Mouse (Mus musculus): ENCODE measurements around the gene Cacna2d2.

Cacna2d2 gene

DNA sequence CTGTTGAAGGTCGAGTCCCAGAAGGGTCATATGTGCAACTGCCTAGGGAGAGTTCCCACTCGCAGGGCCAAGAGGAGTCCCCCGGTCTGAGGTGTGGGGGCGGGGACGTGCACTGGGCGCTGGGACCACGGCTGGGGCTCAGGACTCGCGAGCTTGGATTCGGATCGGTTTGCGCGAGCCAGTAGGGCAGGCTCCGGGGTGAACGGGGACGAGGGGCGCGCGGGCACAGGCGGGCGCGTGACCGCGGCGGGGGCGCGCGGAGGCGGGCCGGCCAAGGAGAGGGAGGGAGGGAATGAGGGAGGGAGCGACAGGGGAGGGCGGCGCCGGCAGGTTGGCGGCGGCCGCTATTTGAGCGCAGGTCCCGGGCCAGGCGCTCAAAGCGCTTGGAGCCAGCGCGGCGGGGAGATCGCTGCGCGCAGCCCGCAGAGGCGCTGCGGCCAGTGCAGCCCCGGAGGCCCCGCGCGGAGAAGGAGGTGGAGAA lies at the start of gene Cacna2d2:
TSS of gene Cacna2d2 (plus strand) at position 122 of the 481 bp plus-strand sequence.
- peak; percentile 14 for DNase-seq (ENCODE audit: low spot score)

DNA sequence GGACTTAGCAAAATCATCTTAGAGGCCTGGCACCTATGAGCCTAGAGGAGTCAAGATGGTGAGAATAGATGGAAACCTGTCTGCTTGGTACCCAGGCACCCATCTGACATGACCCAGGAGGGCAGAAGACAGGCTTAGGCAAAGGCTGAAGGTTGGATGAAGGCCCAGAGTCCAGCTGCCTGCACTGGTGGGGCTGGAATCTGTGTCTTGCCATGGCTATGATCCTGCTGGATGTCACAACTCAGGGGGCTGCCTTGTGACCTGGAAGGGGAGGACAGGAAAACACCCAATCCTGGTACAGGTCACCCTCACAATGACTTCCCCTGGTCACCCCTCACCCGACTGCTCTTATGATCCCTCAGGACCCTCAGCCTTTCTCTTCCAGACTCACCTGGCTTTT lies 44.6 kb upstream of the Cacna2d2 start:
- DNase-seq (ENCODE audit: low spot score), result no peak

DNA sequence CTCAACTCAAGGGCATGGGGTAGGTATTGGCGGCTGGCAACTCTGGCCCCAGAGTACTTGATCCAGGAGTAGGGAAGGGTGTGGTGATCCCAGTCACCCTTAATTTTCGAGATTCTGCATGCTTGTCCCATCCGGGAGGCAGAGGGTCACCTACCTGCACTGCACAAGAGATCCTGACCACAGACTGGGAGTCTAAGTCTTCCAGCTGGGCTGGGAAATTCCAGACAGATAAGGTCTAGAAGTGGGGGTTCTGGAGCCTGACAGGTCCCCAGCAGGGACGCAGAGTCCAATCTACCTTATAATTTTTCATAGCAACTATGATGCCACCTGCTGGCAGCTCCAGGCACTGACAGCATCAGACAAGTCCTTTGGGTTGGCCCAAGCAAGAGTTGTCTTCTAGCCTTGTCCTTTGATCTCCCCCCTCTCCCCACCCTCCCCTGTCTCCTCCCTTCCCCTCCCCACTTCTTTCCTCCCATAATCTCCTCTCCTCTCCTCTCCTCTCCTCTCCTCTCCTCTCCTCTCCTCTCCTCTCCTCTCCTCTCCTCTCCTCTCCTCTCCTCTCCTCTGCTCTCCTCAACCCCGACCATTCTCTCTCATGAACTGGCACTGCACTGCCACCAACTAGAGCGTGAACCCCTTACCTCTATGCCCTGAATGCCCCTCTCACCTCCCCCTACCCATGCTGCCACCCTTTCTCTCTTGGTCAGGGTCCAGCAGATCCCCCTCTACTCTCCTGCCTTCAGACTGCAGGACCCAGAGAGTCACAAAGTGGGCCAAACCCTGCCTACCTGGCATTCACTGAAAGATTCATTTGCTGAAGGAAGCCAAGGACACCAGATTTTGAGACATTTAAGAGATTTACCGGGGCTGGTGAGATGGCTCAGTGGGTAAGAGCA lies 43.3 kb upstream of the Cacna2d2 start:
- peak; percentile 73 for DNase-seq (ENCODE audit: low spot score)

DNA sequence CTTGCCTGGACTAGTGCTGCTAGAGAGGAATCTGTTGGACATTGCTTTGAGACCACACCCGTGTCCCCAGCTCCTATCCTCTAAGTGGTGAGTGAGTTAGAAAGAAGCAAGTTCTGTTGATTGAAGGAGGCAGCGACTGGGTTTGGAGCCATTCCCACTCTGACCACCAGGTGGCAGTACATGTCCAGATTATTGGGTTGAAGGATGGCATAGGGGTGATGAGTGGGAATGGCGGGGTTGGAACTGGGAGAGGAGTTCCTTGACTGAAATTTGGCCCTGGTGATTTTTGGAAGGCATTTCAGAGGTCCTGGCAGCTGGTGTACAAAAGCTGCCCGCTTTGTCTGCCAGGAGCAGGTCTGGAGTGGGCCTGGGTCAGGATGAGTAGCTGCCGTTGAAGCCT lies 41.8 kb upstream of the Cacna2d2 start:
- DNase-seq (ENCODE audit: low spot score), result peak; percentile 76

DNA sequence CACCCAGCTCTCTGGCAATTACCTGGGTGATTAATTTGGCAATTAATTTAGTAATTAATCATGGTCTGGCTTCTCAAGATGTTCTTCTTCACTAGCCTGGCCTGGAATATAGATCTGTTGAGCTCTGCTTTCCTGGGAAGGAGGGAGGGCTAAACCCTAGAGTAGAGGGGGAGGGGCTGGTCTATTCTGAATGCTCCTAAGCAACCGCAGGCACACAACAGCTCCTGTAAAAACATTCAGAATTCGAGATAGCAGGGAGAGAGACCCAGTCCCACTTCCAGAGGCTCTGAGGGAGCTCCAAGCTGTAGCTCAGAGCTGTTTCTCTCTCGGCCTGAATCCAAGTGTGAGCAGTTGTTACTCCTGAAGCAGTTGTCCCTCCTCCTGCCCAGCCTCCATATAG lies 38.4 kb upstream of the Cacna2d2 start:
- DNase-seq (ENCODE audit: low spot score), result no peak

DNA sequence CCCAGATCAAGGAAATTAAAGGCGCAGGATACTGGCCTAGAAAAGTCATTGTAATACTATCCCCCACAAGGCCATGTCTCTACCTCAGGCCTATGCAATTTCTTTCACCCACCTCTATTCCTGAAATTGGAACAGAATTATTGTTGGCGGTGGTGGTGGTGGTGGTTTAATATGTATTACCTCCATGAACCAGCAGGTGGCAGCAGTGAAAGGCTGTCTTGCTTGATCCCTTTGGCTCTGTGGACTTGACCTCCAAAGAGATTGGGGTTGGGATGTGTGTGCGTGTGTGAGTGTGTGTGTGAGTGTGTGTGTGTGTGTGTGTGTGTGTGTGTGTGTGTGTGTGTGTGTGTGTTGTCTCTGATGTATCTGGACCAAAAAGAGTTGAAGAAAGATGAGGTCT lies 32.8 kb upstream of the Cacna2d2 start:
- DNase-seq (ENCODE audit: low spot score), result peak; percentile 59

DNA sequence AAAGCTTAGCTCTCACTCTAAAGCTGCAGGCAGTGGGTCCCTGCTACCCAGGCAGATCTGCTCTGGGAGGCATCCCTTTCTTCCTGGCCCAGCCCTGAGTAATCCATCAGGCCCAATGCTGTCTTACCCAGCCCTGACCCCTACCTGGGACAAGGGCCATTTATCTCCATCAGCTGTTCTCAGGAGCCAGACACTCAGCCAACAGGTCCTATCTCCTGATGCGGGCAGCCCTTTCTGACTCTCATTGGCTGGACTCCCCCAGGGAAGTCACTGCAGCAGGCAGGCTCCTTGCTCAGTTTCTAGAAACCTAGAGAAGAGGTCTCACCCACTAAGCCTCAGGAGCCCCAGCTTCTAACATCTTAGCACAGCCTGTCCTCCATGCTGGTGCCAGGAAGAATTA lies 31.1 kb upstream of the Cacna2d2 start:
- no peak for DNase-seq (ENCODE audit: low spot score)

DNA sequence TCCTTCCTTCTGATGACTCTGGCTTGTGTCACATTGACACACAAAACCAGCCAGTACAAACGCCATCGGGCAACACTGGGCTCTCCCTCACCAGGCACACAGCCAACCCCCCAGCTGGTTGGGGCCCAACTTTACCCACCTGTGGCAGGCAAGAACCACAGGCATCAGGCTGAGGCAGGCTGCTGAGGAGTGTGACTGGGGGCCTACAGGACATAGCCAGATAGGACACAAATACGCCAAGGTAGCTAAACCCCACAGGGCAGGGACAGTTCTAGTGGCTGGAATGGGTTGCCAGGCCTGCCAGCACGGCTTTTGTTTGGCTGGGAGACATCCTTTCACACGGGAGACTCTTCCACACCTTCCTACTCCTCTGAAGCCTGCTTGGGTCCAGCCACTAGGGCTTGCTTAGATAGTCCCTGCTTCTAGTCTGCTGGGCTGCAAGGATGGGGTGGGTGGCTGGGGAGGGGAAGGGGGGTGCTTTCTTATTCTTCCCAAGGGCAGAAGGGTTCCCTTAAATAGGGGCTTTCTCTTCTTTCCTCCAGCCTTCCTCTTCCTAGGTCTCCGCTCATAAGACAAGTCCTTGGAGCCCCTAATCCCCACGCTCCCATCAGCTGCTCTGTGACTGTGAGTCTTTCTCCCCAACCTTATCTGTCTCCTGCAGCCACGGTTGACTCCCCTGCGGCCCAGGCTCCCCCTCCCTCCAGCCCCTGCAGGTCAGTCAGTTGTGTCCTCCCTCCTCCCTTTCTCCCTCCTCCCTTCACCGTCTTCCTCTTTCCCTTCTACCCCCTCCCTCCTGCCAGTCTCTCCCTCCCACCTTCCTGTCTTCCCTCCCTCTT lies 29.9 kb upstream of the Cacna2d2 start:
- no peak for DNase-seq (ENCODE audit: low spot score)

DNA sequence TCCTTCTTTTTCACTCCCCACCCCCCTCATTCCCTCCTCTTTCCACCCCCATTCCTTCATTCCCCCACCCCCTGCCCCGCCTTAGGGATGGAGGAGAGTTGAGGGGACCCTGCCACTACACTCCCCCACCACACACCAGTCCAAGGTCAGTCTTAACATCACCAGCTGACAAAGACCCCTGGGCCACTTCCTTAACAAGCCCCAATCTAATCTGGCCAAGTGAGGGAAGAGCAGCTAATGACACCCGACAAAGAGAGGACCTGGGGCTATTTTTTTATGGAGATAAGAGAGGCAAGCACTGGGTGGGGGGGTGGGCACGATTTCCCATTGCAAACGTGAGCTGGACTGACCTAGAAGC lies 29.3 kb upstream of the Cacna2d2 start:
- no peak for DNase-seq (ENCODE audit: low spot score)

DNA sequence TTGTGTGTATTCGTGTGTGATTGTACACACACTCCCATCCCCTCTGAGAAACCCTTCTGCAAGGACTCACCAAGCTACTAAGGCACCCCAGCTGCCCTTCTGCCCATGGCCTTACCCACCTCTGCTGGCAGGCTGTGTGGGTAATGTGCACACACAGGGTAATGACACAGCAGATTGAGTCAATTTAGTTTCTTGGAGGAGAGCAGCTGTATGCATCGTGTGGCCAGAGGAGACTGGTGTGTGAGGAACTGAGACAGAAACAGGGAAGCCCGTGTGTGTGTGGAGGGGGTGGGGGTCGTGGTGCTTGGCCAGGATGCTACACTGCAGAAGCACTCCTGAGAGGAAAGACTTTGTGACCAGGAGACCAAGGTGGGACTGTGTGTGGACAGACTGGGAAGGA lies 27.0 kb upstream of the Cacna2d2 start:
- DNase-seq (ENCODE audit: low spot score), result no peak

DNA sequence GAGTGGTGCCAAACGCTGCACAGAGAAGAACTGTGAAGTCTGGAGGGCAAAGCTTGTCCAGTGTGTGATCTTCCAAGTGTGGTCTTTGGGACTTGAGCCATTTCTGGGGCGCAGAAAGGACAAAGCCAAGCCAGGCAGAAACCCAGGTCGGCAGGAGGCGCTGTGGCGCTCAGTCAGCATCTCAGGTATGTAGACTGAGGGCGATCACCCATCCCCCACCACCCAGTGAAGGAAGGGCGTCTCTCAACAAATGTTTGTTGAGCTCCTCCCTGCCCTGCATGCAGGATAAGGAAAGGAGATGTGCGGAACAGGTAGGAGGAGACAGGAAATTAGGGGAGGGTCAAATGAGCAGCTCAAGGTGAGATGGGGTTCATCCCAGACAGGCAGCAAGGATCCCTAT lies 24.8 kb upstream of the Cacna2d2 start:
- DNase-seq (ENCODE audit: low spot score), result no peak

DNA sequence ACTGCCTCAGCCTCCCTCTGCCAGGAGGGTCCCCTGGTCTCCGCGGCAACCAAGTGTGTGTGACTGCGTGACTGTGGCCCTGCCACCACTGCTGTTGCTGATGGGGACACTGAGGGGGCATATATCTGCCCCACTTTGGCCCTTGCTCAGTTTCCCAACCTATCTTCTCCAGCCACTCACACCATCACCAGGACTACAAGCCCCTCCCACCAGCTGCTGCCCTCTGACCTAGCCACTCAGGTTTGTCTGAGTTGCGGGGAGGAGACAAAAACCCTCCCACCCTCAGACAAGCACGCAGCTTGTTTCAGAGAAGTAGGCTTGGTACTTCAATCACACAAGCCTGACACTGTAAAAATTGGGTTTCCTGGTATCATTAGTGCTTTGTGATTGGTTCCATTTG lies 24.0 kb upstream of the Cacna2d2 start:
- no peak for DNase-seq (ENCODE audit: low spot score)

DNA sequence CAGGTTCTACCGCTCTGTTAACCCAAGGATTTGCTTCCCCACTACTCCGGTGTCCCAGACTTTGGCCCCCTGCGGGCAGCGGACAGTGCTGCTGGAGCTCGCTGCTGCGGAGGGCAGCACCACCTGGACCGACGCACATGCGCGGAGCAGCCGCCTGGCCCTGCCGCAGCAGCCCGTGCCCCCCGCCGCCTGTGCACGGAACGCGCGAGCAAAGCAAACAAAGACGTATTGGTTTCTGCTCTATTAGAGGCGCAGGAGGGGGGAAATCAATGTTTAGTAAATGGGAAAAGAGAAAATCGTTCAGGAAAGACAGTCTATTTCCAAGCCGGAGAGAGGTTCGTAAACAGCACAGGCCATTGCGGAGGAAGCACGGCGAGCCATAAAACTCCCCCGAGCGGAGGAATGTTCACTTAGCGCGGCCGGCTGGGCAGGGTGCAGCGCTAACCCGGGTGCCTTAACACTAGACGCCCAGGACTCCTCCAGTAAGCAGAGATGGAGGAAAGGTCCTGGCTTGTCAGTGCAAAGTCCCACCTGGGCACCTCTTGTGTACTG lies 21.4 kb upstream of the Cacna2d2 start:
- no peak for DNase-seq (ENCODE audit: low spot score)

DNA sequence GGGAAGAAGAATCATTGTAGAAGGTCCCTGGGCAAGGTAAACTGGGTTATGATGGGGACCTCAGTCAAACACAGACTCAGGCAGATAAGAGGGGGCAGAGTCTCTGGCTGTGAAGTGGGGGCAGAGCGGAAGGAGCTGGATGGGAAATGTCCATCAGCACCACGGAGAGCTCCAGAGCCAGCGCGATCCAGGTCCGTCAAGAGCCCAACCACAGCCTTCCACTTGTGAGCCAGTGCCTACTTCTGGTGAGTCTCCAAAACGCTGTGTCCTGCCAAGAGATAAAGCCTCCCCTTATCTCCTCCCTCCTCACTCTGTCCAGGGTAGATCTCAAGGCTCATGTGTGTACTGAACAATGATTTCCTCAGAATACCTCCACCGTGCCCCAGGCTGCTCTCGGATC lies 17.7 kb upstream of the Cacna2d2 start:
- no peak for DNase-seq (ENCODE audit: low spot score)

DNA sequence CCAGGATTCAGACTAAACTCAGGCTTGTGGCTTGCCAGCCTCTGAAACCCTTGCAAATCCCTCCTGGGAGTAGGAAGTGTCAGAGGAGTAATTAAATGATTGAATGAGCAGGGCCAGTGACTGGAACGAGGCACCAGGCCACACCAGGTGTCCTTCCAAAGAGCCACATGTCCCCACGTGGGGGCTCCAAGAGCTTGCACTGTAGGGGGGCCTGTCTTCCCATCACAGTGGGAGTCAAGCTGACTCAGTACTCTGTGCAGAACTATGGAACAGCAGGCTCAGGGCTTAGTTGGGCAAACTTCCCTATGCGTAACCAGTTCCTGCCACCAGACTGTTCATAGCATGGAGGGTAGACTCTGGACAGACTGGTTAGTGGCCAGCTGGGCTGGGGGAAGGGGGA lies 15.0 kb upstream of the Cacna2d2 start:
- DNase-seq (ENCODE audit: low spot score), result no peak

DNA sequence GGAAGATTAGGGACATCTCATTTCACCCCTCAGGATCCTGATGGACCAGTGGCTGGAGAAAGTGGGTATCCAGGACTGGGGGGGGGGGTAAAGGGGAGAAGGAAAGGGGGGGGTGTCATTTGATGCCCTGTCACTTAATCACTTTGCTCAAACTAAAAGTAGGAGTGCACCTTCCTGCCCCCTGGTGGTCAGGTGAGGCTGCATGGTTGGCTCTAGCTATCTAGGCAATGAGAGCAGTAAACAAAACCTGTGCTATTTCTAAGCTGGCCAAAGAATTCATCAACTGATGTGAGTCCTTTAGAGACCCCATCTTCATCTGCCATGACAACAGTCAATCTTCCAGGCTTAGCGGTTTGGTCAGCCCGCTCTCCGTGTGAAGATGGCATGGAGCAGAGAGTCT lies 12.7 kb upstream of the Cacna2d2 start:
- no peak for DNase-seq (ENCODE audit: low spot score)

DNA sequence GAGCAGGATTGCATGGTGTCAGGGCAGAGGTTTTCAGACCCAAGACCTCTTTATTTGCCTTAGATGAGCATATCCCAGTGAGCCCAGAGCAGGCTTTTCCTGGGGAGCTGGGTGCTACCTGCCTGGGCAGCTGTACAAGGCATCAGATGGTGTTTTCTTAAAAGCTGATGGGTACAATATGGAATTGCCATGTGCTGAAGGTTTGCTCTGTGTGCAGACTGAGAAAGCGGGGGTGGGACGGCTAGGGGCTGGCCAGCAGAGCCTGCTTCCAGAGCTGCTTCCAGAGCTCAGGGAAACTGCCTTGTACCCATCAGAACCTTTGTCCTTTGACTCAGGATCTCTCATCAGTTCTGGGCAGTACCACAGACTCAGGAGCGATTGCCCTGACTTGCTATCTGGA lies 11.7 kb upstream of the Cacna2d2 start:
- DNase-seq (ENCODE audit: low spot score), result peak; percentile 40

DNA sequence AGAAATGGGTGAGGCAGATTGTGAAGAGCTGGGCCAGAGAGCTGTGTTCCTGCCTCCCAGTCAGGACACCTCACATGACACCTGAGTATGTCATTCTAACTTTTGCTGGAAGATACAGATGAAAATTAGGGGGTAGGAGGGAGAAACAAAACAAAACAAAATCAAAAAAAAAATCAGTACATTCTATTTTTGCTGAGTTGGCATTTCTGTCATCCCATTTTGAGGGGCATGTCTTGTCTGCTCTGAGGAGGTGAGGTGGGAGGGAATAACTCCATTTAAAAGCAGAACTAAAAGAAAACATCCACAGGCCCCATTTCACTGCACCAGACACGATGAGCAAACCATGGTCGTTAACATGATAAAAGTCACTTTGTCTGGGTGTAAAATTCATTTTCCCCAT lies 11.1 kb upstream of the Cacna2d2 start:
- no peak for DNase-seq (ENCODE audit: low spot score)

DNA sequence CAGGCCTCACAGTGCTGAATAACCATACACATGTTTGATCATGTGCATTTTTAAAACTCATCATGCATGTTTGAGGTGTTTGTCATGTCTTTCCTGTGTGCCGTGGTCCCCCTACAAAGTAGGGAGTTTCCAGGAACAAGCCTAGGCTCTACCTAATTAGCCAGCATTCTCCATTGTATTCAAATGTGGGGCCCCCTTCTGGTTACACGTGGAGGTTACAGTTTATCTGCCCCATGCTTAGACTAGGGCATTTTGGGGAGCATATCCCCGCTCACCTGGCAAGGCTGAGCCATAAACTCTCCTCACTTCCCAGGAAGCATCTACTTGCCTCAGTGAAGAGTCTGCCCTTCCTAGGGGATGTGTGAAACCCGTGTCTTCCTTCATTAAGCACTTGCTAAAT lies 3.0 kb upstream of the Cacna2d2 start:
- DNase-seq (ENCODE audit: low spot score), result no peak

DNA sequence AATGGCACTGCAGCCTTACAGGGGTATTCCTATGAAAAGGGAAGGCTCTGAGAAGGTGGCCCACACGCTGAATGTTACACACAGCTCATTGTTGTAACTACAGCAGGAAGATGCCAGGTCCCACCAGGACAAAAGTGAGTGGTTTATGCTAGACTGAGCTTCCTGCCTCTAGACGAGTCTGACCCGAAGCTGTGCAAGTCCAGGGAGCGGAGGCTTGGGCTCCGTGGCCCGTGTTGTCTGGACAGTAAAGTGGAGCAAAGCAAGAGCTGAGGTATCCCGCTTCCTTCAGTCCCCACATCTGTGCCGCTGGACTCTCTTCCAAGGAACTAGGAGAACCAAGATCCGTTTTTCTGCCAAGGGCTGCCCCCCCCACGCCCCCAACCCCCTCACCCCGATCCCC lies 444 bp upstream of the Cacna2d2 start:
- no peak for DNase-seq (ENCODE audit: low spot score)

DNA sequence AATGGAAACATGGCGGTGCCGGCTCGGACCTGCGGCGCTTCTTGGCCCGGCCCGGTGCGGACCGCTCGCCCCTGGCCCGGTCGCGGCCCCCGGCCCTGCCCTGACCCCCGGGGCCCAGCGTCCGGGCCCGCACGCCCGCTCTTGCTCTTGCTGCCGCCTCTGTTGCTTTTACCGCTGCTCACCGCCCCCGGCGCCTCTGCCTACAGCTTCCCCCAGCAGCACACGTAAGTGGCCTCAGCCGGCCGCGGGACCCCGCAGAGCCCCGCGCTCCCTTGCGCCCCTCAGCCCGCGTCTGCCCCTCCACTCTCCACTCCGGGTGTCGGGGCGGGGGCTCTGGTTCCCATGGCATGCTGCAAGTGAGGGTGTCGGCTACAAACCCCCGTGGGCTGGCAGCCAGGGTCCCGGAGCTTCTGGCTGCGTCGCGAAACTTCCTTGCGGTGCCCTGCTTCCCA lies 674 bp downstream of the Cacna2d2 start:
- no peak for DNase-seq (ENCODE audit: low spot score)

DNA sequence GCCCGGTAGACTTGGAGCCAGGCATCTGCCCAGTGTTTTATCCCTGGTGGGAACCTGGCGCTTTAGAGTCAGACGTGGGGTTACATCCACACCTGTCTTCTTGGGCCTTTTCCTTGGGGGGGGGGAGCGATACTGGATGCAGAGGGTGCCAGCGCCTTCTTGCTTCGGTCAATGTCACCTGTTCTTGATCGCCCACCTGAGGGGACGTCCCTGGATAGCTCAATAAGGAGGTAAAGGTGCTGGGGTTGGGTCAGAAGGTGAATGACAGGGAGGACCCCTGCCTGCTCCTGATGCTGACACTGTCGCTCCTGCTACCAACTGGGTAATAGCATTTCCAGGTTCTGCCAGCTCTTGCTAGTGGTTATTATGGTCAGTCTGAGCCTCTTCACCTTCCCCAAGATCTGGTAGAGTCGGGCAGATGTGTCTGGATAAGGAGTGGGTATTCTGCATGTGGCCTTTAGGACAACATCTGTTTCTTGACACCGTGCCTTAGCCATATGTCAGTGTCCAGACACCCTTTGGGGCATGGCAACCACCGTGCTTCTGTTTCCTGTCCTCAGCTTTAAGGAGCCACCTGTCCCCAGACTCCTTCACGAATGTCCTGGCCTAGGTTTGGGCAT lies 1.4 kb downstream of the Cacna2d2 start:
- DNase-seq (ENCODE audit: low spot score), result no peak
